Mouse (Mus musculus) liver, adult 2 months (tissue): ENCODE results near the gene Gpr82. TPM values are rescaled to one million over a fixed set of nuclear protein-coding genes. Genes with fewer than 3 reads are reported as not detected.

Experiments
- DNase-seq: peaks from one replicate; pipeline ENCODE4 v3.0.0-alpha.2; 2011; ENCODE audit warnings: low read depth, low spot score; ENCODE audit errors: extremely low read depth
- H3K27ac ChIP-seq: fragments of 200-500 bp; replicated peaks from 2 replicates; pipeline ENCODE4 v1.5.1; 2012; ENCODE audit warnings: low read depth, mild to moderate bottlenecking, control low read depth, inconsistent platforms, low read length; ENCODE audit not compliant: insufficient read depth
- H3K27me3 ChIP-seq: fragments of 200-500 bp; 2 replicates; pipeline ENCODE4 v1.6.1; 2012; ENCODE audit warnings: mild to moderate bottlenecking, moderate library complexity, low read length, inconsistent platforms; ENCODE audit not compliant: control insufficient read depth, insufficient read depth
- H3K36me3 ChIP-seq: fragments of 200-500 bp; 2 replicates; pipeline ENCODE4 v1.6.1; 2012; ENCODE audit warnings: low read length, inconsistent platforms; ENCODE audit not compliant: control insufficient read depth, insufficient read depth
- H3K4me1 ChIP-seq: fragments of 200-500 bp; 2 replicates; pipeline ENCODE4 v1.6.1; 2011; ENCODE audit warnings: low read length; ENCODE audit not compliant: control insufficient read depth, insufficient read depth
- H3K4me3 ChIP-seq: fragments of 200-500 bp; 2 replicates; pipeline ENCODE4 v1.5.1; 2011; ENCODE audit warnings: low read depth, mild to moderate bottlenecking, control low read depth, low read length, moderate library complexity; ENCODE audit not compliant: insufficient read depth
- H3K79me2 ChIP-seq: fragments of 200-500 bp; 2 replicates; pipeline ENCODE4 v1.6.1; 2012; ENCODE audit warnings: inconsistent platforms, mild to moderate bottlenecking, low read length, moderate library complexity; ENCODE audit not compliant: control insufficient read depth, insufficient read depth
- H3K9ac ChIP-seq: fragments of 200-500 bp; 2 replicates; pipeline ENCODE4 v1.6.1; 2012; ENCODE audit warnings: low read depth, mild to moderate bottlenecking, control low read depth, inconsistent platforms, low read length
- CTCF ChIP-seq: fragments of 200-500 bp; IDR thresholded peaks from 2 replicates; pipeline ENCODE4 v1.5.1; 2011; ENCODE audit warnings: low read depth, low read length, control low read depth
- POLR2A ChIP-seq: fragments of 200-500 bp; IDR thresholded peaks from 2 replicates; pipeline ENCODE4 v1.6.1; 2011; ENCODE audit warnings: low read length, control low read depth; ENCODE audit not compliant: insufficient read depth; ENCODE audit errors: extremely low read depth
- whole genome bisulfite sequencing: fragments of 180-500 bp; shearing (Covaris S2); methylation state at CpG from one replicate; pipeline ENCODE4 v1.1.7; 2018; 5-methylcytosine and 5-hydroxymethylcytosine counted together
- polyA plus RNA-seq: library from polyadenylated mRNA; depleted of rRNA; stranded (reverse); fragments of >200 nt; gene quantifications from 2 replicates; pipeline ENCODE4 v1.2.3, GENCODE M21; 2012
- total RNA-seq: library from RNA; depleted of rRNA; stranded (reverse); fragments of >200 nt; gene quantifications from 2 replicates; pipeline ENCODE4 v1.2.3, GENCODE M21; 2014

The Gpr82 gene
- total and polyA plus RNA-seq, 2 experiments: not detected

- TF ChIP-seq POLR2A: no peak
- no peak for TF ChIP-seq CTCF
- Histone ChIP-seq H3K4me1 (no peaks in the 10 kb centered on the region), H3K79me2 (no peaks in the 10 kb centered on the region), H3K9ac (no peak overlapping the region), H3K27me3 (no peaks in the 10 kb centered on the region), H3K27ac (no peak overlapping the region; the same call in 1 of the 2 replicates), H3K36me3 (no peaks in the 10 kb centered on the region), H3K4me3 (no peak overlapping the region)
- peak; percentile 32 for DNase-seq
- 94% methylated on average over 3 of the region's 3 CpGs for WGBS
These were observed 6.2 kb upstream of the Gpr82 start for GRCm38 (mm10) chrX:13655005-13655421.

GRCm38 (mm10) chrX:13655906-13656305, 5.3 kb upstream of the Gpr82 start:
- H3K79me2 ChIP-seq: no peaks in the 10 kb centered on the region
- TF ChIP-seq POLR2A (no peak), CTCF (no peak)
- H3K9ac ChIP-seq: no peak overlapping the region
- no peaks in the 10 kb centered on the region for H3K27me3 ChIP-seq
- no peaks in the 10 kb centered on the region for H3K4me1 ChIP-seq
- H3K27ac ChIP-seq: no peak overlapping the region
- no peak for DNase-seq
- H3K36me3 ChIP-seq: no peaks in the 10 kb centered on the region
- no peak overlapping the region for H3K4me3 ChIP-seq
- 74% methylated on average over 6 of the region's 6 CpGs for WGBS

- DNase-seq: peak; percentile 27
- 0% methylated on average over 1 of the region's 1 CpGs for whole genome bisulfite sequencing
These were observed 4.4 kb upstream of the Gpr82 start for GRCm38 (mm10) chrX:13656721-13657120.

GRCm38 (mm10) chrX:13658616-13659140, 2.5 kb upstream of the Gpr82 start:
- Histone ChIP-seq H3K4me3 (no peak overlapping the region), H3K27ac (no peak overlapping the region), H3K9ac (no peak overlapping the region), H3K36me3 (no peaks in the 10 kb centered on the region), H3K79me2 (no peaks in the 10 kb centered on the region), H3K27me3 (no peaks in the 10 kb centered on the region), H3K4me1 (no peaks in the 10 kb centered on the region)
- TF ChIP-seq CTCF: no peak
- no peak for TF ChIP-seq POLR2A
- WGBS: 90% methylated on average over 3 of the region's 3 CpGs
- no peak for DNase-seq

More at GRCm38 (mm10) chrX:13656721-13657120, 4.4 kb upstream of the Gpr82 start:
- no peaks in the 10 kb centered on the region for H3K36me3 ChIP-seq
- H3K27ac ChIP-seq: no peak overlapping the region
- no peak overlapping the region for H3K4me3 ChIP-seq
- no peak overlapping the region for H3K9ac ChIP-seq
- no peaks in the 10 kb centered on the region for H3K79me2 ChIP-seq
- TF ChIP-seq CTCF (no peak), POLR2A (no peak)
- H3K4me1 ChIP-seq: no peaks in the 10 kb centered on the region
- H3K27me3 ChIP-seq: no peaks in the 10 kb centered on the region

GRCm38 (mm10) chrX:13659201-13659890, 1.8 kb upstream of the Gpr82 start:
- TF ChIP-seq POLR2A (no peak), CTCF (no peak)
- no peak overlapping the region for H3K9ac ChIP-seq
- peak; percentile 9 for DNase-seq

GRCm38 (mm10) chrX:13668867-13669266, 7.7 kb downstream of the Gpr82 start:
- Histone ChIP-seq H3K27me3 (no peaks in the 10 kb centered on the region), H3K4me1 (no peaks in the 10 kb centered on the region), H3K36me3 (no peaks in the 10 kb centered on the region), H3K79me2 (no peaks in the 10 kb centered on the region), H3K9ac (no peak overlapping the region), H3K27ac (no peak overlapping the region), H3K4me3 (no peak overlapping the region)
- WGBS: 87% methylated on average over 5 of the region's 5 CpGs
- TF ChIP-seq CTCF: no peak
- TF ChIP-seq POLR2A: no peak
- no peak for DNase-seq

More at GRCm38 (mm10) chrX:13659201-13659890, 1.8 kb upstream of the Gpr82 start:
- Histone ChIP-seq H3K79me2 (no peaks in the 10 kb centered on the region), H3K4me3 (no peak overlapping the region), H3K27me3 (no peaks in the 10 kb centered on the region), H3K36me3 (no peaks in the 10 kb centered on the region), H3K4me1 (no peaks in the 10 kb centered on the region), H3K27ac (no peak overlapping the region)
- 65% methylated on average over 4 of the region's 4 CpGs for WGBS
